Mouse (Mus musculus) heart, embryonic 14.5 days (tissue): ENCODE measurements around the gene Dclk2. TPM values are rescaled to one million over a fixed set of nuclear protein-coding genes. Genes with fewer than 3 reads are reported as not detected.

ENCODE experiments used
- ATAC-seq: fragments of 200-750 bp; cut with Nextera tagmentation; 2 replicates; pipeline ENCODE4 v1.8.0; 2017; ENCODE audit warnings: low read depth, moderate TSS enrichment; ENCODE audit not compliant: insufficient number of reproducible peaks, insufficient read depth, low FRiP score
- H3K27ac ChIP-seq, 2 experiments: fragments of 200-500 bp in 1 of 2; fragments of 300-500 bp in 1 of 2; sonication (generic) in 1 of 2; replicated peaks in 1 of 2; 2 replicates each; pipeline ENCODE4 v1.5.1; 2012 to 2014; ENCODE audit warnings: low read depth in 2 of 2, low read length in 2 of 2, control low read depth in 1 of 2, mild to moderate bottlenecking in 1 of 2, mixed read lengths in 1 of 2; ENCODE audit not compliant: control insufficient read depth in 1 of 2, insufficient read depth in 1 of 2
- H3K27me3 ChIP-seq: fragments of 300-500 bp; sonication (generic); 2 replicates; pipeline ENCODE4 v1.6.1; 2014; ENCODE audit warnings: mild to moderate bottlenecking, low read length, control low read depth; ENCODE audit not compliant: control insufficient read depth, insufficient read depth
- H3K36me3 ChIP-seq: fragments of 300-500 bp; sonication (generic); 2 replicates; pipeline ENCODE4 v1.6.1; 2014; ENCODE audit warnings: mild to moderate bottlenecking, control low read depth, low read length, mixed read lengths; ENCODE audit not compliant: control insufficient read depth, insufficient read depth
- H3K4me1 ChIP-seq, 2 experiments: fragments of 200-500 bp in 1 of 2; fragments of 300-500 bp in 1 of 2; sonication (generic) in 1 of 2; 2 replicates each; pipeline ENCODE4 v1.6.1; 2012 to 2014; ENCODE audit warnings: low read length in 2 of 2, control low read depth in 1 of 2, mixed read lengths in 1 of 2; ENCODE audit not compliant: control insufficient read depth in 2 of 2, insufficient read depth in 2 of 2
- H3K4me2 ChIP-seq: fragments of 300-500 bp; sonication (generic); 2 replicates; pipeline ENCODE4 v1.6.1; 2014; ENCODE audit warnings: mild to moderate bottlenecking, low read length
- H3K4me3 ChIP-seq, 2 experiments: fragments of 200-500 bp in 1 of 2; fragments of 300-500 bp in 1 of 2; sonication (generic) in 1 of 2; 2 replicates each; pipeline ENCODE4 v1.5.1; 2012 to 2014; ENCODE audit warnings: low read length in 2 of 2, mild to moderate bottlenecking in 2 of 2, control low read depth in 1 of 2, low read depth in 1 of 2, moderate library complexity in 1 of 2; ENCODE audit not compliant: control insufficient read depth in 1 of 2, insufficient read depth in 1 of 2
- H3K9ac ChIP-seq: fragments of 300-500 bp; sonication (generic); 2 replicates; pipeline ENCODE4 v1.6.1; 2014; ENCODE audit warnings: mild to moderate bottlenecking, low read length
- H3K9me3 ChIP-seq: fragments of 300-500 bp; sonication (generic); 2 replicates; pipeline ENCODE4 v1.6.1; 2016; ENCODE audit warnings: low read length, control low read depth; ENCODE audit not compliant: control insufficient read depth
- WGBS: fragments of 180-500 bp; shearing (Covaris S2); extraction: QIAGEN DNeasy Blood & Tissue Kit; methylation state at CpG from one replicate; pipeline ENCODE4 v1.1.7; 2014; 5-methylcytosine and 5-hydroxymethylcytosine counted together
- polyA plus RNA-seq: library from polyadenylated mRNA; unstranded; fragments of >200 nt; fragmentation: Nextera tagmentation; extraction: Ambion mirVana; gene quantifications from 2 replicates; pipeline ENCODE4 v1.2.1, GENCODE M21; 2014

The Dclk2 gene
- polyA plus RNA-seq, 1 experiment from 2014 or later: 3.2 TPM

GRCm38 (mm10) chr3:86953819-86954218 is 33.2 kb upstream of the Dclk2 start:
- Histone ChIP-seq H3K36me3 (no peaks in the 10 kb centered on the region), H3K4me2 (no peak overlapping the region), H3K9ac (no peak overlapping the region), H3K27me3 (no peaks in the 10 kb centered on the region), H3K4me1 (no peaks in the 10 kb centered on the region), H3K27ac (no peak overlapping the region), H3K9me3 (peaks cover 7% of the 10 kb centered on the region), H3K4me3 (no peak overlapping the region)
- 81% methylated on average over 4 of the region's 4 CpGs for WGBS
- ATAC-seq: no peak

- H3K4me3 ChIP-seq: no peak overlapping the region
- no peaks in the 10 kb centered on the region for H3K36me3 ChIP-seq
- H3K9ac ChIP-seq: no peak overlapping the region
- no peak overlapping the region for H3K4me2 ChIP-seq
- no peaks in the 10 kb centered on the region for H3K4me1 ChIP-seq
- H3K9me3 ChIP-seq: peaks cover 7% of the 10 kb centered on the region
- H3K27me3 ChIP-seq: no peaks in the 10 kb centered on the region
- 20% methylated on average over 2 of the region's 2 CpGs for WGBS
- no peak for ATAC-seq
- no peak overlapping the region for H3K27ac ChIP-seq
Observed at GRCm38 (mm10) chr3:86950652-86951051, 30.0 kb upstream of the Dclk2 start.

DNA sequence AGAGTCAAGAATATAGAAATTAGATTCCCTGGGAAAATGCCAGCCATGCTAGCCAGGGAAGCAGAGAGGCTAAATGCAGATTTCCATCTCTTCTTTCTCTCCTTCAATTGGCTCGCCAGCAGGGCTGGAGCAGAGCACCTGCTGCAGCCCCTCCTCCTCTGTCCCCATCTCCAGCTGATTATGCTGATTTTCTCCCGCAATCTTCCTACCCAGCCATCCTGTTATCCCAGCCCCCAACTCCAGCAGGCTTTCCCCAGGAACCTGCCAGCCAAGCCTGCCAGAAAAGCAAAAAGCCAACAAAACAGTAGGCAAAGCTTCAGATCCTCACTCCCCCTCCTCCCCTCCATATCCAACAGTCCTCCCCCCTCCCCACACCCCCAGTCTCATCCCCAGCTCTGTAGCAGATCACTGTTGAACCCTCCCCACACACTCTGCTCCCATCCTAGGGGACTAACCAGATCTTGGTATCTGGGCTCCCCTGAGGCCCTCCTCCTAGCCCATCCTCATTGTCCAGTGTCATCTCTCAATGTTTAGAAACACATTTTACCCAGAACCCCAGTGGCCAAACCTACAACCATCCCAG is 15.7 kb upstream of the Dclk2 start:
- Histone ChIP-seq H3K27ac (no peak overlapping the region), H3K27me3 (no peaks in the 10 kb centered on the region), H3K4me2 (no peak overlapping the region), H3K4me3 (no peak overlapping the region), H3K36me3 (no peaks in the 10 kb centered on the region), H3K9ac (no peak overlapping the region), H3K4me1 (no peaks in the 10 kb centered on the region), H3K9me3 (no peaks in the 10 kb centered on the region)
- 11% methylated on average over 2 of the region's 2 CpGs for WGBS
- no peak for ATAC-seq

DNA sequence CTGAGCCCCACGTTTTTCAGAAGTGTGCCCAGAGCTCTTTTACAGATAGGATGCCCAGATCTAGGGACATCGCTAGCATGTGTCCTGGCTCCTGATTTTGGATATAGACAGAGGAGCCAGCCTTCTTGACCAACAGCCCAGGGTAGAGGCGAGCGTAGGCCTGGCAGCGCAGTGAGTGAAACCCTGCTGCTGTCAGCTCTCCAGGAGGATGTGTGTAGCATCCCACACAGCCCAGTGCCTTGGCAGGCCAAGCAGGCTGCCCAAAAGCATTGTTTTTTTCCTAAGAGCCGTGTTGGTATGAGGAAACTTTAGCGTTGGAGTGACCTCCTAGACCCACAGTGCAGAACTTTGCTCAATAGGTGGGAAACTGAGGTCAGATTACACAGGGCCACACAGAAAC is 12.8 kb upstream of the Dclk2 start:
- H3K27me3 ChIP-seq: no peaks in the 10 kb centered on the region
- H3K4me1 ChIP-seq: no peaks in the 10 kb centered on the region
- no peaks in the 10 kb centered on the region for H3K36me3 ChIP-seq
- no peak overlapping the region for H3K4me2 ChIP-seq
- no peaks in the 10 kb centered on the region for H3K9me3 ChIP-seq
- 74% methylated on average over 7 of the region's 7 CpGs for WGBS
- ATAC-seq: no peak
- no peak overlapping the region for H3K4me3 ChIP-seq
- H3K27ac ChIP-seq: no peak overlapping the region
- H3K9ac ChIP-seq: no peak overlapping the region

- peaks cover 4% of the 10 kb centered on the region; the same call in 1 of the 2 replicates for H3K27me3 ChIP-seq
- WGBS: 80% methylated on average over 10 of the region's 10 CpGs
- H3K4me2 ChIP-seq: no peak overlapping the region
- H3K4me1 ChIP-seq: no peaks in the 10 kb centered on the region; a peak in 1 of 4 replicates
- no peak for ATAC-seq
- no peak overlapping the region for H3K4me3 ChIP-seq
- no peaks in the 10 kb centered on the region for H3K9me3 ChIP-seq
- H3K27ac ChIP-seq: no peak overlapping the region
- no peaks in the 10 kb centered on the region for H3K36me3 ChIP-seq
- no peak overlapping the region for H3K9ac ChIP-seq
Observed at GRCm38 (mm10) chr3:86923686-86924085, 3.0 kb upstream of the Dclk2 start.

DNA sequence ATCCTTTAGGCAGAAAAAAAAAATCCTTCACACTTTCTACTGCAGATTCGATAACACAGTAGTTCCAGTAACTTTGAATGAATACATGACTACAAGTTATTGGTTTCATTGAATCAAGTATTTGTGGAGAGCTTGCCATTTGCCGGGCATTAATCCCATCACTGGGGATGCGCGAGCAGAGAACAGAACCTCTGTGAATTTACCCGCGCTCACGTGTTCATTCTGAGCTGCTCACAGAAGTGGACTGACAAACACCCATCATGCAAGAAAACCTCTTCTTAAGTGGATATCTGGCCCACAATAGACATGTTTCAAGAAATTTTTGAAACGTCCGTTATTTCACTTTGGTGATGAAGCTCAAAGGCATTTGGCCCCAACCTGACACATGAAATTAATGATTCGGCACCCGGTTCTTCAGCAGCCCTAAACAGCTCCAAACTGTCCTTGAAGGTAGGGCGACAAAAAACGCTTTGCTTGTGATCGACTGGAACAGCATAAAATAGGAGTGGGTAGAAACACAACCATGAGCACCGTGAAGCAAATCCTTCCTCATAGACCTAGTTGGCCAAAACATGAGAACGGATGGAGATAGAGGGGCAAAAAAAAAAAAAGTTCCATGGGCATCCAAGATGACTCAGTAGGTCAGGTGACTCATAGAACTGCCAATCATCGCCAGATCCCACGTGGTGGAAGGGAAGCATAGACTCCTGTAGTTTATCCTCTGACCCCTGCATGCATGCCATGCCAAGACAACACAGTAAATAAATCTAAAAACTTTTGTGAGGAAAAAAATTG is 726 bp upstream of the Dclk2 start:
- Histone ChIP-seq H3K4me2 (peak overlapping the region; percentile 99), H3K4me1 (no peaks in the 10 kb centered on the region; a peak in 1 of 4 replicates), H3K27ac (no peak overlapping the region), H3K27me3 (peaks cover 6% of the 10 kb centered on the region; the same call in 1 of the 2 replicates), H3K9ac (0 out of 2 replicates have a peak overlapping the region, but pooled peaks have one; percentile 85), H3K36me3 (no peaks in the 10 kb centered on the region), H3K9me3 (no peaks in the 10 kb centered on the region), H3K4me3 (peak overlapping the region in 1 of 2 experiments; percentile 92; a peak in 3 of 4 replicates)
- 62% methylated on average over 18 of the region's 18 CpGs for WGBS
- no peak for ATAC-seq

DNA sequence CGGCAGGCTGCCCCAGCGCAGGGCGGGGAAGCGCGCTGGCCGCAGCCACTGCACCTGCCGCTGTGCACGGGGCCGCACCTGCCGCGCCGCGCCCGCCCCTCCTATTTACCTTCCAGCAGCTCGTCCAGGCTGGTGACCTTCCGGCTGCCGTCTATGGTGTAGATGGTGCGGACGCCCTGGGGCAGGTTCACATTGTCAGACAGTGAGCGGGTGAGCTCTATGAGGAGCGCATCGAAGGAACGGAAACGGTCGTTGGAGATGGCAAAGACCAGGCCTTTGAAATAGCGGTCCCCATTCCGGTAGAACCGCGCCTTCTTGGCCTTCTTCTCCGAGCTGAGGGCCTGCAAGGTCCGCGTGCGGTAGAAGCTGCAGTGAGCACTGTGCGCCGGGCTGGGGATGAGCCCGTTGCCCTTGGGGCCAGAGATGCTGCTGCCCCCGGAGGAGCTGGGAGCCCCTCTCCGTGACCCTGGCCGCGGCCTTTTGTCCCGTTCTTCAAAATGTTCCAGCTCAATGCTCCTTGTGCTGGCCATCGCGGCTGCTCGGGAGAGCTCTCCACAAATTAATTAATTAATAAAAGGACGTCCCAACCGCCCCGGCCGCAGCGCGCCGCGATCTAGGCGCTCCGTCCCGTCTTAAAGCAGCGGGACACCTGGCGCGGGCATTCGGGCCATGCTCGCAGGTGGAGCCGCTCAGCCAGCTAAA is 860 bp downstream of the Dclk2 start:
- WGBS: under 1% methylated on average over 61 of the region's 61 CpGs
- no peaks in the 10 kb centered on the region; a peak in 1 of 4 replicates for H3K4me1 ChIP-seq
- H3K4me3 ChIP-seq: peak overlapping the region; percentile 58 to 92
- no peaks in the 10 kb centered on the region for H3K9me3 ChIP-seq
- H3K4me2 ChIP-seq: peak overlapping the region; percentile 99
- ATAC-seq: no peak
- peak overlapping the region; percentile 85 for H3K9ac ChIP-seq
- H3K27me3 ChIP-seq: peaks cover 6% of the 10 kb centered on the region; the same call in 1 of the 2 replicates
- no peak overlapping the region for H3K27ac ChIP-seq
- H3K36me3 ChIP-seq: no peaks in the 10 kb centered on the region
